10 mouse cellular contexts compared by ENCODE assay signal in the genomic region with DNA sequence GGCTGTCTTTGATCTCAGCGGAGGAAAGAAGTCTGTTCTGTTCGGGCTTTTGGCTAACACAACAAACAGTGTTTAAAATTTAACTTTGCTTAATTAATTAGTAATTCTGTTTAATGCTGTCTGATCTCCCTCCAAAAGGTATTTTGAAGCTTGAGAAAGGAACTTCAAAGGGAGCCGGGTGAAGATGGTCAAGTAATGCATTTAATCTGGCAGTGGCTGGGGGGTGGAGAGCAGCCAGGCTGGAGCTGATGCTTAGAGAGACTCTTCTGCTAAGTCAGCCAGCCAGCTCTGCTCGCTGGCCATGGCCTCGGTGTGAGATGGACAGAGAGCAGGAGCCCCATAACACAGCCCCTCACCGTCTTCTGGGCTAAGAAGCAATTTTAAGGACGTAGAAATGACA. TPM values are rescaled to one million over a fixed set of nuclear protein-coding genes. Genes with fewer than 3 reads are reported as not detected.
A peak's percentile ranks its signal among the peaks of the same experiment; 100 is the strongest.
DNase-seq lines count a peak whose midpoint lies in the region; ATAC-seq and TF ChIP-seq lines count a peak whose summit lies in the region.
"Had no signal": no experiment of that assay in that cellular context is flagged by ENCODE, and none has a peak within 500 bp of the region (broad histone marks: within the 10 kb centered on the region; RNA-seq: fewer than 3 reads in every experiment).

No protein-coding gene starts in this region.

- H3K9me3 ChIP-seq in intestine, embryonic 15.5 days, result no peaks in the 10 kb centered on the region
- no peaks in the 10 kb centered on the region for H3K9me3 ChIP-seq in intestine, postnatal 0 days (ENCODE audit: control insufficient read depth)
- H3K9me3 ChIP-seq in embryonic facial prominence, embryonic 15.5 days (replicated peaks), result no peaks in the 10 kb centered on the region
- H3K9me3 ChIP-seq in hindbrain, postnatal 0 days (ENCODE audit: low read length), result no peaks in the 10 kb centered on the region
- H3K9me3 ChIP-seq in liver, embryonic 12.5 days (replicated peaks), result no peaks in the 10 kb centered on the region
- H3K9me3 ChIP-seq: liver, embryonic 15.5 days had no signal

- TF ChIP-seq CTCF in intestine, postnatal 0 days (IDR thresholded peaks at IDR 0.05; ENCODE audit: low read depth), result no peak
- TF ChIP-seq CTCF in hindbrain, postnatal 0 days (IDR thresholded peaks at IDR 0.05; ENCODE audit: low read depth), result no peak

- no peaks in the 10 kb centered on the region for H3K36me3 ChIP-seq in intestine, embryonic 15.5 days
- 0 out of 2 replicates have a peak, but pooled peaks cover under 1% of the 10 kb centered on the region for H3K36me3 ChIP-seq in intestine, postnatal 0 days (ENCODE audit: control insufficient read depth, insufficient read depth)
- peaks cover 22% of the 10 kb centered on the region for H3K36me3 ChIP-seq in embryonic facial prominence, embryonic 15.5 days
- no peaks in the 10 kb centered on the region for H3K36me3 ChIP-seq in hindbrain, postnatal 0 days (ENCODE audit: insufficient read depth, low read length)
- no peaks in the 10 kb centered on the region for H3K36me3 ChIP-seq in liver, embryonic 12.5 days
- H3K36me3 ChIP-seq: liver, embryonic 15.5 days had no signal

- H3K27ac ChIP-seq in intestine, embryonic 15.5 days, result 0 out of 2 replicates have a peak overlapping the region, but pooled peaks have one; percentile 14
- H3K27ac ChIP-seq in intestine, postnatal 0 days (ENCODE audit: low read depth, low read length), result no peak overlapping the region
- peak overlapping the region; percentile 12; the same call in 1 of the 2 replicates for H3K27ac ChIP-seq in embryonic facial prominence, embryonic 15.5 days (replicated peaks)
- peak overlapping the region; percentile 68; the same call in 1 of the 2 replicates for H3K27ac ChIP-seq in hindbrain, postnatal 0 days
- H3K27ac ChIP-seq in liver, embryonic 12.5 days, result no peak overlapping the region
- H3K27ac ChIP-seq: liver, embryonic 15.5 days had no signal

- whole genome bisulfite sequencing in intestine, embryonic 15.5 days, result 46% methylated on average over 7 of the region's 7 CpGs
- 60% methylated on average over 7 of the region's 7 CpGs for WGBS in intestine, postnatal 0 days
- 45% methylated on average over 7 of the region's 7 CpGs for WGBS in embryonic facial prominence, embryonic 15.5 days
- 41% methylated on average over 7 of the region's 7 CpGs for WGBS in hindbrain, postnatal 0 days
- WGBS in liver, embryonic 12.5 days (ENCODE audit: insufficient replicate concordance), result 50% methylated on average over 7 of the region's 7 CpGs

- H3K4me1 ChIP-seq in intestine, embryonic 15.5 days (replicated peaks), result peaks cover 20% of the 10 kb centered on the region
- H3K4me1 ChIP-seq in intestine, postnatal 0 days (replicated peaks; ENCODE audit: control insufficient read depth, insufficient read depth, low read length), result no peaks in the 10 kb centered on the region
- peaks cover 52% of the 10 kb centered on the region for H3K4me1 ChIP-seq in embryonic facial prominence, embryonic 15.5 days
- H3K4me1 ChIP-seq in hindbrain, postnatal 0 days (ENCODE audit: insufficient read depth, low read length), result peaks cover 48% of the 10 kb centered on the region
- H3K4me1 ChIP-seq in liver, embryonic 12.5 days, result 0 out of 2 replicates have a peak, but pooled peaks cover 19% of the 10 kb centered on the region
- H3K4me1 ChIP-seq: liver, embryonic 15.5 days had no signal

- no peak for ATAC-seq in intestine, embryonic 15.5 days
- ATAC-seq in intestine, postnatal 0 days, result no peak
- ATAC-seq in embryonic facial prominence, embryonic 15.5 days (ENCODE audit: insufficient number of reproducible peaks, low FRiP score, low TSS enrichment, low read depth), result no peak
- ATAC-seq in hindbrain, postnatal 0 days, result no peak
- no peak for ATAC-seq in liver, embryonic 12.5 days

- no peak overlapping the region for H3K4me3 ChIP-seq in intestine, embryonic 15.5 days (replicated peaks)
- no peak overlapping the region for H3K4me3 ChIP-seq in intestine, postnatal 0 days (ENCODE audit: low read depth, low read length)
- H3K4me3 ChIP-seq in embryonic facial prominence, embryonic 15.5 days (replicated peaks), result no peak overlapping the region
- no peak overlapping the region for H3K4me3 ChIP-seq in hindbrain, postnatal 0 days (ENCODE audit: low read length)
- H3K4me3 ChIP-seq in liver, embryonic 12.5 days, result no peak overlapping the region
- H3K4me3 ChIP-seq: liver, embryonic 15.5 days had no signal

- H3K4me2 ChIP-seq in intestine, embryonic 15.5 days (replicated peaks), result no peak overlapping the region
- no peak overlapping the region for H3K4me2 ChIP-seq in intestine, postnatal 0 days (replicated peaks; ENCODE audit: low read depth)
- no peak overlapping the region for H3K4me2 ChIP-seq in embryonic facial prominence, embryonic 15.5 days (replicated peaks)
- H3K4me2 ChIP-seq in hindbrain, postnatal 0 days (ENCODE audit: low read depth, low read length), result no peak overlapping the region
- no peak overlapping the region for H3K4me2 ChIP-seq in liver, embryonic 12.5 days
- H3K4me2 ChIP-seq: liver, embryonic 15.5 days had no signal

- H3K9ac ChIP-seq in intestine, embryonic 15.5 days, result no peak overlapping the region
- H3K9ac ChIP-seq in intestine, postnatal 0 days (ENCODE audit: low read depth, low read length), result no peak overlapping the region
- no peak overlapping the region for H3K9ac ChIP-seq in embryonic facial prominence, embryonic 15.5 days
- H3K9ac ChIP-seq in hindbrain, postnatal 0 days (replicated peaks; ENCODE audit: low read length), result no peak overlapping the region
- no peak overlapping the region for H3K9ac ChIP-seq in liver, embryonic 12.5 days
- H3K9ac ChIP-seq: liver, embryonic 15.5 days had no signal

- no peaks in the 10 kb centered on the region for H3K27me3 ChIP-seq in intestine, embryonic 15.5 days (replicated peaks)
- H3K27me3 ChIP-seq in intestine, postnatal 0 days (replicated peaks; ENCODE audit: control insufficient read depth, insufficient read depth, low read length), result no peaks in the 10 kb centered on the region
- no peaks in the 10 kb centered on the region for H3K27me3 ChIP-seq in embryonic facial prominence, embryonic 15.5 days
- H3K27me3 ChIP-seq in hindbrain, postnatal 0 days (ENCODE audit: insufficient read depth, low read length), result no peaks in the 10 kb centered on the region
- peaks cover 8% of the 10 kb centered on the region; the same call in 1 of the 2 replicates for H3K27me3 ChIP-seq in liver, embryonic 12.5 days (replicated peaks)
- H3K27me3 ChIP-seq: liver, embryonic 15.5 days had no signal

- DNase-seq in hindbrain, postnatal 0 days (ENCODE audit: low spot score), result peak; percentile 46
- DNase-seq in kidney, postnatal 4 days, result peak; percentile 63 to 78
- DNase-seq in embryo, embryonic 11 days, result no peak
- DNase-seq: heart, postnatal 10 days; layer of hippocampus, postnatal 36 days had no signal

RNA-seq across cellular contexts. Expression of a gene that starts 56.7 kb away (rescaled TPM):
- 5.1 and 5.6 TPM in 2 replicates for polyA plus RNA-seq in intestine, embryonic 15.5 days (2015; fragmentation: Nextera tagmentation; extraction: Ambion mirVana)
- 37.1 and 41.6 TPM in 2 replicates for polyA plus RNA-seq in intestine, postnatal 0 days (2015; fragmentation: Nextera tagmentation; extraction: Ambion mirVana)
- 3.2 and 3.4 TPM in 2 replicates for polyA plus RNA-seq in embryonic facial prominence, embryonic 15.5 days (2015; fragmentation: Nextera tagmentation; extraction: Ambion mirVana)
- 0.47 and 1.1 TPM in 2 replicates for total RNA-seq in hindbrain, postnatal 0 days (2014; rRNA removed)
- polyA plus RNA-seq in hindbrain, postnatal 0 days (2015; fragmentation: Nextera tagmentation; extraction: Ambion mirVana), result 2.2 TPM in 2 replicates
- polyA plus RNA-seq in liver, embryonic 12.5 days (2016; fragmentation: Nextera tagmentation; extraction: Ambion mirVana), result 2.6 and 2.7 TPM in 2 replicates

RNA-seq across cellular contexts. Expression of a gene that starts 58.1 kb away (rescaled TPM):
- polyA plus RNA-seq in intestine, embryonic 15.5 days (2015; fragmentation: Nextera tagmentation; extraction: Ambion mirVana), result 33.1 and 34.9 TPM in 2 replicates
- polyA plus RNA-seq in intestine, postnatal 0 days (2015; fragmentation: Nextera tagmentation; extraction: Ambion mirVana), result 24.5 and 26.2 TPM in 2 replicates
- polyA plus RNA-seq in embryonic facial prominence, embryonic 15.5 days (2015; fragmentation: Nextera tagmentation; extraction: Ambion mirVana), result 92.6 and 92.9 TPM in 2 replicates
- total RNA-seq in hindbrain, postnatal 0 days (2014; rRNA removed), result 53.9 and 74.5 TPM in 2 replicates
- polyA plus RNA-seq in hindbrain, postnatal 0 days (2015; fragmentation: Nextera tagmentation; extraction: Ambion mirVana), result 51.1 and 52.2 TPM in 2 replicates
- 4.3 and 5.5 TPM in 2 replicates for polyA plus RNA-seq in liver, embryonic 12.5 days (2016; fragmentation: Nextera tagmentation; extraction: Ambion mirVana)

Comparison
In these comparisons a context has a peak if more than half of its experiments do, and no peak if none do; other contexts are left out.
1. H3K27ac ChIP-seq: peak in intestine, embryonic 15.5 days (single experiment), embryonic facial prominence, embryonic 15.5 days (single experiment) and hindbrain, postnatal 0 days (single experiment); none in intestine, postnatal 0 days (single experiment) and liver, embryonic 12.5 days (single experiment).